Mouse (Mus musculus) lung, embryonic 15.5 days (tissue): ENCODE measurements at regions not wholly inside any gene's neighbourhood (a gene's known extent, or its start where the extent isn't known, plus 50 kb on each side); places are given as distances from the start of the nearest gene placed in this dataset.

Experiments
- ATAC-seq: fragments of 200-750 bp; cut with Nextera tagmentation; 2 replicates; pipeline ENCODE4 v1.8.0; 2017; ENCODE audit warnings: moderate number of reproducible peaks, borderline replicate concordance; ENCODE audit not compliant: low FRiP score, low TSS enrichment; ENCODE audit errors: extremely low read depth
- H3K27ac ChIP-seq: fragments of 300-500 bp; sonication (generic); 2 replicates; pipeline ENCODE4 v1.5.1; 2015; ENCODE audit warnings: moderate library complexity, mild to moderate bottlenecking, inconsistent platforms
- H3K27me3 ChIP-seq: fragments of 300-500 bp; sonication (generic); 2 replicates; pipeline ENCODE4 v1.6.1; 2015; ENCODE audit warnings: inconsistent platforms
- H3K36me3 ChIP-seq: fragments of 300-500 bp; sonication (generic); 2 replicates; pipeline ENCODE4 v1.6.1; 2015; ENCODE audit warnings: inconsistent platforms
- H3K4me1 ChIP-seq: fragments of 300-500 bp; sonication (generic); 2 replicates; pipeline ENCODE4 v1.6.1; 2015; ENCODE audit warnings: inconsistent platforms
- H3K4me2 ChIP-seq: fragments of 300-500 bp; sonication (generic); 2 replicates; pipeline ENCODE4 v1.6.1; 2015; ENCODE audit warnings: inconsistent platforms, mild to moderate bottlenecking, moderate library complexity
- H3K4me3 ChIP-seq: fragments of 300-500 bp; sonication (generic); 2 replicates; pipeline ENCODE4 v1.5.1; 2015; ENCODE audit warnings: mild to moderate bottlenecking, inconsistent platforms
- H3K9ac ChIP-seq: fragments of 300-500 bp; sonication (generic); 2 replicates; pipeline ENCODE4 v1.6.1; 2015; ENCODE audit warnings: inconsistent platforms
- H3K9me3 ChIP-seq: fragments of 300-500 bp; sonication (generic); 2 replicates; pipeline ENCODE4 v1.6.1; 2016; ENCODE audit warnings: inconsistent platforms
- WGBS: fragments of 180-500 bp; shearing (Covaris S2); methylation state at CpG from one replicate; pipeline ENCODE4 v1.1.7; 2015; 5-methylcytosine and 5-hydroxymethylcytosine counted together

DNA sequence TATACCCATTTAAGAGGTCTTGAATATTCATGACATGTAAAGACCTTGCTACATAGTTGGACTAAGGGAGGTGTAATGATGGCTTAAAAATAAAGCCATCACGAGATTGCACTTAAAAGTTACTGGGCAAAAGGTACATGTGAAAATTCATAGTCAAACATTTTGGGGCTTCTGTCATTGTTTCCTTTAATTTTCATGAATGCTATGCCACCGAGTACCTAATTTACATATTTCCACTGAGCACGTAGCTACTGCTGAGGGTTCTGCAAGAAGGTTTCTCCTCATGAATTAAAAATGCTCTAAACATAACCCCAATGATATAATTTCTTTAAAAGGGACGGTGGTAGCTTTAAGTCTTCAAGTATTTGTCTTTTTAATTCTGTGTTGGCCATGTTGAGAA is 800.4 kb downstream of the Ets1 start:
- 79% methylated on average over 4 of the region's 4 CpGs for WGBS
- H3K27me3 ChIP-seq: no peaks in the 10 kb centered on the region
- no peak for ATAC-seq
- H3K4me1 ChIP-seq: no peaks in the 10 kb centered on the region
- H3K27ac ChIP-seq: no peak overlapping the region
- H3K4me2 ChIP-seq: no peak overlapping the region
- H3K36me3 ChIP-seq: no peaks in the 10 kb centered on the region
- no peaks in the 10 kb centered on the region for H3K9me3 ChIP-seq
- H3K9ac ChIP-seq: no peak overlapping the region
- no peak overlapping the region for H3K4me3 ChIP-seq

DNA sequence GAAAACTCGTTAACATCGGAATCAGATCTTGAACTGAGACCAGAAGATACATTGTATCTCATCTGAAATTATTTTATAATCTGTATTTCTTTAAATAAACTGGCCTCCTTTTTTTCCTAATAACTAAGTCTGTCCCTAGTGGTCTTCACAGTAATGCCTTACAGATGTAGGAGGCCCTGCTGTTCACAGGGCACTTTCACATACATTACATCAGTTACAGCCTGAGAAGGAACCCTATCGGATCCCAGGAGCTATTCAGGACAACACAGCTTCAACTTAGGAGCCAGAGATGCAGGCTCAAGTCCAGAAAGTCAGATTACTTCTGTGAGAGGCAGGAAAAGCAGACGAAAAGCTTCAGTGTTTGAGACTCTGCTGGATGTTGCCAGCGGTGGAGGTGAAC is 806.2 kb downstream of the Ets1 start:
- ATAC-seq: no peak
- Histone ChIP-seq H3K27me3 (no peaks in the 10 kb centered on the region), H3K27ac (no peak overlapping the region), H3K9ac (no peak overlapping the region), H3K4me3 (no peak overlapping the region), H3K4me1 (no peaks in the 10 kb centered on the region), H3K9me3 (no peaks in the 10 kb centered on the region), H3K4me2 (no peak overlapping the region), H3K36me3 (no peaks in the 10 kb centered on the region)
- 71% methylated on average over 5 of the region's 5 CpGs for WGBS

DNA sequence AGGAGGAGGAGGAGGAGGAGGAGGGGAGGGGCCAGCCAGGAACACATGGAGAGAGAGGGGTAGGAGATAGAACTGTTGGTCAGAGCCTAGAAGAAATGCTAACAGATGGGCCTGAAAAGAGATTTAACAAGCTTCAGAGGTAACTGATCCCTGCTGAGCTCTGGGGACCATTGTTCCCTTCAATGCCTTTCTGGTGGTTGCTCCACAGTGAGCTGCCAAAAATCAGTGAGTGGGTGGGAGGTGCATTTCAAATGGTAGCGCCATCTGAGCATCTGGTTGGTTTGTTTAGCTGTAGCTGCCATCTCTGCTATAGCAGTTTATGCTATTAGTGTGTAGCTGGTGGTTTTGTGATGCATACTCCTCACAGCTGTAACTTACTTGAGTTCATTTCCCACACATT is 809.9 kb downstream of the Ets1 start:
- no peaks in the 10 kb centered on the region for H3K9me3 ChIP-seq
- H3K4me2 ChIP-seq: no peak overlapping the region
- no peak overlapping the region for H3K27ac ChIP-seq
- no peak overlapping the region for H3K4me3 ChIP-seq
- 33% methylated on average over 1 of the region's 1 CpGs for WGBS
- no peaks in the 10 kb centered on the region for H3K36me3 ChIP-seq
- no peaks in the 10 kb centered on the region for H3K27me3 ChIP-seq
- no peaks in the 10 kb centered on the region for H3K4me1 ChIP-seq
- no peak for ATAC-seq
- no peak overlapping the region for H3K9ac ChIP-seq

DNA sequence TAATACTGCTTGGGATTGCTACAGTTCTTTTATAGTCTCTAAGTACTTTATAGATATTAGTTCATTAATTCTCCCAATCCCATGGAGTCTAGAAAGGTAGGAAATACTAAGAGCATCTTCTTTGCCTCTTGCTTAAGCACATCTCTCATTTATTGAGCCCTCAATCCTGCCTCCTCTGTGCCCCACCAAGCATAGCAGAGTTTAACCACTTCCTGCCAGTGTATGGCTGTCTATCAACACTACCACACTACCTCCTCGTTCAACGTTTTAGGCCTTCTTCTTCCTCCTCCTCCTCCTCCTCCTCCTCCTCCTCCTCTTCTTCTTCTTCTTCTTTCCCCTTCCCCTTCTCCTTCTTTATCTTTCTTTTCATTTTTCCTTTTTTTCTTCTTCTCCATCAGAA is 839.1 kb downstream of the Ets1 start:
- Histone ChIP-seq H3K36me3 (no peaks in the 10 kb centered on the region), H3K9ac (no peak overlapping the region), H3K4me3 (no peak overlapping the region), H3K27me3 (no peaks in the 10 kb centered on the region), H3K27ac (no peak overlapping the region), H3K4me1 (no peaks in the 10 kb centered on the region), H3K4me2 (no peak overlapping the region), H3K9me3 (no peaks in the 10 kb centered on the region)
- WGBS: 66% methylated on average over 2 of the region's 2 CpGs
- ATAC-seq: no peak

DNA sequence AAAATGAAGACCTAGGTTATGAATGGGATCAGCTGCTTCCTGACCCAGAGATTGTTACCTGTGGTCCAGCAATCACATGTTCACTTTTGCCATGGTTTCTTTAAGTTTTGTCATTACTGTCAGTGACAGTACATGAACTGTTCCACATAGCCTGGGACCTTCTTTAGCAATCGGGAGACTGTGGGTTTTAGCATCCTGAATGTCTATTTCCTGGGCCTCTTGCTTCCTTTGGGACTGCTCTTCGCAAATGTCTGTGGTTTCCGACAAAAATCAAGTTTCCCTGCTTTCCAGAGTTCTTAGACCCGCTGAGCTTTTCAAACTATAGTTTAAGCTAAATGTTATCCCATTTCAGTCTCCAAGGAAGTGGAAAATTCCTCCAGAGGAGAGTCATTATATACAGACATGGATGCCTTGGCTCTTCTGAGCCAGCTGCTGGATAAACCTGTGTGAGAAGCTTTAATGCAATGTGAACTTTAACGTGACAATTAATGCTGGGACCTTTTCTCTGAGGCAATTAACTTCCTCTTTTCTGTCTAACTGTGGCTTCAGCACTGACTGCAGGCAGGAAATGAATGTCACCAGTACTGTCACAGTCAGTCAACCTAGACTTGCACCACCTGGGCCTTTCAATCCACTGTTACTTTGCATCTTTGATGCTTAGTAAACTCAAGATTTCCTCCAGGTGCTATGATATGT is 847.0 kb downstream of the Ets1 start:
- Histone ChIP-seq H3K9me3 (no peaks in the 10 kb centered on the region), H3K4me1 (no peaks in the 10 kb centered on the region), H3K27me3 (no peaks in the 10 kb centered on the region), H3K9ac (no peak overlapping the region), H3K4me2 (no peak overlapping the region), H3K36me3 (no peaks in the 10 kb centered on the region), H3K27ac (no peak overlapping the region), H3K4me3 (no peak overlapping the region)
- 60% methylated on average over 5 of the region's 5 CpGs for WGBS
- no peak for ATAC-seq

DNA sequence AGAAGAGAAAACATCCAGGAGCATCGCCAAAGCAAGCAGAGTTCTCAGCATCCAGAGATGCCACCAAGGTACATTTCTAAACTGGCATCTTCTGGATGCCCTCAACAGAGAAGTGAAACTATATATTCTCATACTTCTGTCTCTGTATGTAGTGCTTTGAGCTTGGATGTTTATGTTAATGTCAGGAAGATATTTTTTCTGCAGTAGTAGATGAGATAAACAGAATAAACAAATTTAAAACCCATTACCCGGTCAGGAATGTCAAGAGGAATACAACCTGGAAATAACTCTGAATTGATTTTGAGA is 847.5 kb downstream of the Ets1 start:
- WGBS: 69% methylated on average over 2 of the region's 2 CpGs
- no peak overlapping the region for H3K4me2 ChIP-seq
- ATAC-seq: no peak
- H3K27me3 ChIP-seq: no peaks in the 10 kb centered on the region
- no peaks in the 10 kb centered on the region for H3K9me3 ChIP-seq
- H3K4me3 ChIP-seq: no peak overlapping the region
- H3K9ac ChIP-seq: no peak overlapping the region
- H3K27ac ChIP-seq: no peak overlapping the region
- no peaks in the 10 kb centered on the region for H3K4me1 ChIP-seq
- no peaks in the 10 kb centered on the region for H3K36me3 ChIP-seq

DNA sequence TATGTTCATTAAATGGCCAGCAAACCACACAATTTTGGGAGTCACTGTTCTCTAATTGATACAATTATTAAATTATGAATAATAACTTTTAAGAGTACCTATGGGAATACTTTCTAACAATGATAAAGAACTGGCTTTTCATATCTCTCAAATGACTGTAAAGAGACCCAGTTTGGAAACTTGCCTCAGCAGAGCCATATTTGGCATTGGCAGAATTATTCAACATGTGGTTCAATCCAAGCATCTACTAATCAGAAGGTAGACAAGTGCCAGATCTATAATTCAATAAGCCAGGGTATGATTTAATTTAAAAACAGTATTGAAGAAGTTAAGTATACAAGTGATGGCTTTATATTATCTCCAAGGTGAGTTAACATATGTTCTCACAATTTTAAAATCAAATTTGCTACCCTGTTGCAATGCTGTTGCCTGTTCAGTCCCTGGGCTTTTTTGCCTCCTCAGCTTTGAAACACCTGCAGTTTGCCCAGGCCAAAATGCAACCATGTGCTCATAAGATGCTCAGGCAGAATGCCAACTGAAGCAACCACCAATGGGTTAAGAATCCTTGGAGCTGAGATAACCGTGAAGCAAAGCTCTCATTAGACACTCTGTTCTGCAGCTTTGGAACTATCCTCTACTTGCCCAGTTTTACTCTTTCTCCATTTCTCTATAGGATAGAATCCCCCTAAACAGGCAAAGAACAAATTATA is 897.2 kb downstream of the Ets1 start:
- H3K9me3 ChIP-seq: no peaks in the 10 kb centered on the region
- no peaks in the 10 kb centered on the region for H3K36me3 ChIP-seq
- H3K9ac ChIP-seq: no peak overlapping the region
- H3K4me3 ChIP-seq: no peak overlapping the region
- no peak for ATAC-seq
- no peak overlapping the region for H3K27ac ChIP-seq
- no peaks in the 10 kb centered on the region for H3K27me3 ChIP-seq
- no peaks in the 10 kb centered on the region for H3K4me1 ChIP-seq
- WGBS: 56% methylated on average over 1 of the region's 1 CpGs
- H3K4me2 ChIP-seq: no peak overlapping the region

DNA sequence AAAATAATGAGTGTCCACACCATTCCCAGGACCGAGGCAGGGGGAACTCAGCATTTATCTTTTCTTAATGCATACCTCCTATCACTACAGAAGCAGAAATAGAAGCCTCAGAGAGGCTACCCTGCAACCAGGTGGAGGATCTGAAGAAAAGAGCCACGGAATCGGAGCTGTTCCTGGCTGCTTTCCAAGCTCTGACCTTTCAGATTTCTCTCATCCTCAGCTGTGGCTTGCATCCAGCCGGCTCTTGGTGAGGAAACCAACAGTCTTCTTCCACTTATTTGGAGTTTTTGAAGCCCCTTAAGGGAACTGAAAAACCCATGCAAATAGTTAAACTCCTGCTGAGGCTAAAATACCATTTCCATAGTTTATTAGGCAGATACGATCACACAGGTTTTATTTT is 907.3 kb downstream of the Ets1 start:
- Histone ChIP-seq H3K4me3 (no peak overlapping the region), H3K27ac (no peak overlapping the region), H3K27me3 (0 out of 2 replicates have a peak, but pooled peaks cover 3% of the 10 kb centered on the region), H3K9me3 (no peaks in the 10 kb centered on the region), H3K4me2 (no peak overlapping the region), H3K4me1 (no peaks in the 10 kb centered on the region), H3K36me3 (no peaks in the 10 kb centered on the region), H3K9ac (no peak overlapping the region)
- WGBS: 39% methylated on average over 5 of the region's 5 CpGs
- ATAC-seq: no peak

DNA sequence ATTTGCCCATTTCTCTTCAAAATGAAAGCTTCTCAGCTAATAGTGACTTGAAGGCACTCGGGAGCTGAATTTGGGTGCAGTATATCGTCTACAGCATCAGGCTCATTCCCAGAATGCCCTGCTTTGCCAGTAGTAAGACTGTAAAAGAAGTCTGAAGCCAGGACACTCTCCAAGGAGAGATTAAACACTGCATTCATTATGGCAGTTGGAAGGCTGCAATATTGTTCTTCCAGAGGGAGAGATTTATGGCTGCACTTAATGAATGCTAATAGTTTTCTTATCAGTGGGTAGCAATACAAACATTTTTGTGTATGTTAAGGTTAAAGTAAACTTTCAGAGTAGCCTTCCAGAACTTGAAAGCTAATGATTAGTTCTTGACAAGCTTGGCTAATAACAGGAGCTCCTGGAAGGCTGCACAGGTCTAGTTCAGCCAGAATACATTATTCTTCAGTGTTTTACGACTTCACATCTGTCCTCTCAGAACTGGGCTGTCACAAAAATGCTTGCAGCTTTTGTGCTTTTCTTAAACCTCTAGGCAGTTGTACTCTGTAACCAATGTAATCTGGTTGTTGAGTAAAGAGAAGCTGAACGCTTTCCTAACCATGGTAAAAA is 910.2 kb downstream of the Ets1 start:
- H3K9me3 ChIP-seq: no peaks in the 10 kb centered on the region
- H3K4me3 ChIP-seq: no peak overlapping the region
- H3K36me3 ChIP-seq: no peaks in the 10 kb centered on the region
- no peak for ATAC-seq
- no peaks in the 10 kb centered on the region for H3K4me1 ChIP-seq
- H3K4me2 ChIP-seq: no peak overlapping the region
- H3K9ac ChIP-seq: no peak overlapping the region
- 0 out of 2 replicates have a peak, but pooled peaks cover 3% of the 10 kb centered on the region for H3K27me3 ChIP-seq
- WGBS: 31% methylated on average over 4 of the region's 4 CpGs
- H3K27ac ChIP-seq: no peak overlapping the region

DNA sequence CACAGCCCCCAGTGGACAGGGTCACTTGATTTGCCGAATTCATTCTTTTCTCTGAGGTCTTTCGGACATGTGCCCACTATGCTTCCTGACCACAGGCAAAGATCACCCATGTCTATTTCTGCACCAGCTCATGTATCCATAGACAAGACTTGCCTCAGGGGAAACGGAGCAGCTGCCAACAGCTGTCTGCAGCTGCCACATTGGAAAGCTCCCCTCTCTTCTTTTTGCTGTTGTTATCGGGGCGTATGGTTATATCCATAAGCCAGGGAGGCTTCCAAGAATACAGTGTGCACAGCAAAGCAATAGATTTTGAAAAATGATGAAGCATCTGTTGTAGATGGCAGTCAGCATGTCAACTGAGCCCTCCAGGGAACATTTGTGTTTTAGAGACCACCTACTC is 913.4 kb downstream of the Ets1 start:
- ATAC-seq: no peak

DNA sequence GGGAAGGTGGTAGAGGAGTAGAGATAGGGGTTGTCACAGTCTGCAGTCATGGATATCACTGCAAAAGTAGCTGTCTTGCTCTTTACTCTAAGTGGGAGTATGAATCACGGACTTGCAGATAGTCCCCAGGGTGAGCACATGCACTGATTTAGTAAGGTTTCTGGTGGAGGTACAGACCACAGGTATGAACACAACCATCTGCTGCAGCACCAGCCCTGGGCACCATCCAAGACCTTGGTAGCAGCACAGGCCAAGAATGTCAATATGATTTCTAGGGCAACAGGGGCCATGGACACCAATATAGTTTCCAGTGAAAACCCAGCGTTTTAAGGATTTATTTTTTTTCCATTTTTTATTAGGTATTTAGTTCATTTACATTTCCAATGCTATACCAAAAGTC is 913.7 kb upstream of the Kirrel3 start:
- ATAC-seq: no peak
- H3K9me3 ChIP-seq: no peaks in the 10 kb centered on the region
- H3K4me3 ChIP-seq: no peak overlapping the region
- no peaks in the 10 kb centered on the region for H3K36me3 ChIP-seq
- no peak overlapping the region for H3K27ac ChIP-seq
- no peaks in the 10 kb centered on the region for H3K27me3 ChIP-seq
- H3K4me1 ChIP-seq: no peaks in the 10 kb centered on the region
- 89% methylated on average over 2 of the region's 2 CpGs for WGBS
- H3K4me2 ChIP-seq: no peak overlapping the region
- no peak overlapping the region for H3K9ac ChIP-seq

More for the DNA sequence above, 913.4 kb downstream of the Ets1 start:
- WGBS: 60% methylated on average over 5 of the region's 5 CpGs
- no peak overlapping the region for H3K27ac ChIP-seq
- no peak overlapping the region for H3K4me3 ChIP-seq
- no peaks in the 10 kb centered on the region for H3K27me3 ChIP-seq
- H3K4me1 ChIP-seq: no peaks in the 10 kb centered on the region
- H3K4me2 ChIP-seq: no peak overlapping the region
- H3K9me3 ChIP-seq: no peaks in the 10 kb centered on the region
- H3K36me3 ChIP-seq: no peaks in the 10 kb centered on the region
- no peak overlapping the region for H3K9ac ChIP-seq

DNA sequence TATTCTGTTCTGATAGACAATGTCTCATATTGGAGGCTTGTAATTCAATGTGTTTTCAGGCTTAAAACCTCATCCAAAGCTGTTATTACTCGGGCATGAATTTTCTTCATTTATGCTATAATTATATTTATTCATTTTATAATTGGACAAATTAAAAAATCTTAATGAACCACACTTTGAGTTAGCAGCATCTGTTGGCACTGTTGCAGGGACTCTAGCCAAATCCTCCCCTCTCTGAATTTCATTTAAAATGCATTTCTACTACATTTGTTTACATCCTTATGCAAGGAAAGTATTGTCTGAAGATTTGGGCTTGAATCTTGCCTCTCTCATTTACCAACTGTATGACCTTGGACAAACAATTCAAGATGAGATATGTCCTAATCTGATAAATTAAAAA is 874.2 kb upstream of the Kirrel3 start:
- no peaks in the 10 kb centered on the region for H3K36me3 ChIP-seq
- ATAC-seq: no peak
- no peak overlapping the region for H3K9ac ChIP-seq
- no peaks in the 10 kb centered on the region for H3K9me3 ChIP-seq
- no peaks in the 10 kb centered on the region for H3K27me3 ChIP-seq
- WGBS: 60% methylated on average over 1 of the region's 1 CpGs
- no peaks in the 10 kb centered on the region for H3K4me1 ChIP-seq
- no peak overlapping the region for H3K4me2 ChIP-seq
- no peak overlapping the region for H3K27ac ChIP-seq
- no peak overlapping the region for H3K4me3 ChIP-seq
